Mouse (Mus musculus) heart, embryonic 14.5 days (tissue): ENCODE results near the gene Hmox2. TPM values are rescaled to one million over a fixed set of nuclear protein-coding genes. Genes with fewer than 3 reads are reported as not detected.
"Not testable (repeated sequence)": the region's sequence is repeated elsewhere in the genome, so short reads cannot be mapped to it uniquely, and the experiment has no call there.

Experiments
- ATAC-seq: fragments of 200-750 bp; cut with Nextera tagmentation; 2 replicates; pipeline ENCODE4 v1.8.0; 2017; ENCODE audit warnings: low read depth, moderate TSS enrichment; ENCODE audit not compliant: insufficient number of reproducible peaks, insufficient read depth, low FRiP score
- H3K27ac ChIP-seq, 2 experiments: fragments of 200-500 bp in 1 of 2; fragments of 300-500 bp in 1 of 2; sonication (generic) in 1 of 2; replicated peaks in 1 of 2; 2 replicates each; pipeline ENCODE4 v1.5.1; 2012 to 2014; ENCODE audit warnings: low read depth in 2 of 2, low read length in 2 of 2, control low read depth in 1 of 2, mild to moderate bottlenecking in 1 of 2, mixed read lengths in 1 of 2; ENCODE audit not compliant: control insufficient read depth in 1 of 2, insufficient read depth in 1 of 2
- H3K27me3 ChIP-seq: fragments of 300-500 bp; sonication (generic); 2 replicates; pipeline ENCODE4 v1.6.1; 2014; ENCODE audit warnings: mild to moderate bottlenecking, low read length, control low read depth; ENCODE audit not compliant: control insufficient read depth, insufficient read depth
- H3K36me3 ChIP-seq: fragments of 300-500 bp; sonication (generic); 2 replicates; pipeline ENCODE4 v1.6.1; 2014; ENCODE audit warnings: mild to moderate bottlenecking, control low read depth, low read length, mixed read lengths; ENCODE audit not compliant: control insufficient read depth, insufficient read depth
- H3K4me1 ChIP-seq, 2 experiments: fragments of 200-500 bp in 1 of 2; fragments of 300-500 bp in 1 of 2; sonication (generic) in 1 of 2; 2 replicates each; pipeline ENCODE4 v1.6.1; 2012 to 2014; ENCODE audit warnings: low read length in 2 of 2, control low read depth in 1 of 2, mixed read lengths in 1 of 2; ENCODE audit not compliant: control insufficient read depth in 2 of 2, insufficient read depth in 2 of 2
- H3K4me2 ChIP-seq: fragments of 300-500 bp; sonication (generic); 2 replicates; pipeline ENCODE4 v1.6.1; 2014; ENCODE audit warnings: mild to moderate bottlenecking, low read length
- H3K4me3 ChIP-seq, 2 experiments: fragments of 200-500 bp in 1 of 2; fragments of 300-500 bp in 1 of 2; sonication (generic) in 1 of 2; 2 replicates each; pipeline ENCODE4 v1.5.1; 2012 to 2014; ENCODE audit warnings: low read length in 2 of 2, mild to moderate bottlenecking in 2 of 2, control low read depth in 1 of 2, low read depth in 1 of 2, moderate library complexity in 1 of 2; ENCODE audit not compliant: control insufficient read depth in 1 of 2, insufficient read depth in 1 of 2
- H3K9ac ChIP-seq: fragments of 300-500 bp; sonication (generic); 2 replicates; pipeline ENCODE4 v1.6.1; 2014; ENCODE audit warnings: mild to moderate bottlenecking, low read length
- H3K9me3 ChIP-seq: fragments of 300-500 bp; sonication (generic); 2 replicates; pipeline ENCODE4 v1.6.1; 2016; ENCODE audit warnings: low read length, control low read depth; ENCODE audit not compliant: control insufficient read depth
- WGBS: fragments of 180-500 bp; shearing (Covaris S2); extraction: QIAGEN DNeasy Blood & Tissue Kit; methylation state at CpG from one replicate; pipeline ENCODE4 v1.1.7; 2014; 5-methylcytosine and 5-hydroxymethylcytosine counted together
- polyA plus RNA-seq: library from polyadenylated mRNA; unstranded; fragments of >200 nt; fragmentation: Nextera tagmentation; extraction: Ambion mirVana; gene quantifications from 2 replicates; pipeline ENCODE4 v1.2.1, GENCODE M21; 2014

Gene Hmox2
- 87.1 and 103 TPM in 2 replicates for polyA plus RNA-seq

GRCm38 (mm10) chr16:4725780-4726527 is at the start of gene Hmox2:
Gene Hmox2 (plus strand): TSS chr16:4726361.
- ATAC-seq = peak; percentile 93

GRCm38 (mm10) chr16:4676836-4677235 is 49.3 kb upstream of the Hmox2 start:
- Histone ChIP-seq H3K4me1 (peaks cover 6 to 15% of the 10 kb centered on the region in 2 experiments; a peak in 3 of 4 replicates), H3K9me3 (no peaks in the 10 kb centered on the region), H3K27me3 (no peaks in the 10 kb centered on the region), H3K9ac (no peak overlapping the region), H3K27ac (no peak overlapping the region), H3K4me3 (no peak overlapping the region), H3K36me3 (peaks cover 32% of the 10 kb centered on the region), H3K4me2 (no peak overlapping the region)
- WGBS = 92% methylated on average over 5 of the region's 5 CpGs
- no peak for ATAC-seq

More at GRCm38 (mm10) chr16:4725780-4726527, at the start of gene Hmox2:
- no peaks in the 10 kb centered on the region for H3K36me3 ChIP-seq
- no peaks in the 10 kb centered on the region for H3K27me3 ChIP-seq
- H3K9ac ChIP-seq = peak within 1 kb of the TSS; percentile 95
- H3K4me1 ChIP-seq = peaks cover 0 to 23% of the 10 kb centered on the region in 2 experiments; a peak in 1 of 4 replicates
- 5% methylated on average over 34 of the region's 35 CpGs for WGBS
- peak within 1 kb of the TSS; percentile 92 for H3K27ac ChIP-seq
- H3K9me3 ChIP-seq = no peaks in the 10 kb centered on the region
- peak within 1 kb of the TSS; percentile 96 to 98 for H3K4me3 ChIP-seq
- H3K4me2 ChIP-seq = peak within 1 kb of the TSS; percentile 89

DNA sequence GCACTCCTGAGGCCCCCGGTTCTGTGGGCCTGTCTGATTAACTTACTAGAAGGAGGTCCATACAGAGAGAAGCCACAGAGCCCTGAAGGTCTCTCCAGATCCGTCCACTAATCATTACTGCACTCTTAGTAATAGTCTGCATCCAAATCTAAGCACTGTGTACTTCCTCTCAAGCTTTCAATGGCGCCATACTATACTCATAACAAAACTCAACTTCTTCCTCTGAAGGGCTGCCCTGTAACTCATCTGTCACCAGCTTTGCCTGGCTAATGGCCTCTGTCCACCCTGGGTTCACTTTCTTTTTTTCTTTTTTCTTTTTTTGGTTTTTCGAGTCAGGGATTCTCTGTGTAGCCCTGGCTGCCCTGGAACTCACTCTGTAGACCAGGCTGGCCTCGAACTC is 48.1 kb upstream of the Hmox2 start:
- H3K36me3 ChIP-seq = peaks cover 31% of the 10 kb centered on the region
- peaks cover 6 to 17% of the 10 kb centered on the region in 2 experiments; a peak in 3 of 4 replicates for H3K4me1 ChIP-seq
- H3K4me2 ChIP-seq = peak overlapping the region; percentile 87; the same call in 1 of the 2 replicates
- no peak overlapping the region for H3K9ac ChIP-seq
- H3K4me3 ChIP-seq = no peak overlapping the region
- 54% methylated on average over 5 of the region's 5 CpGs for WGBS
- ATAC-seq = no peak
- no peaks in the 10 kb centered on the region for H3K9me3 ChIP-seq
- H3K27me3 ChIP-seq = no peaks in the 10 kb centered on the region
- H3K27ac ChIP-seq = no peak overlapping the region

DNA sequence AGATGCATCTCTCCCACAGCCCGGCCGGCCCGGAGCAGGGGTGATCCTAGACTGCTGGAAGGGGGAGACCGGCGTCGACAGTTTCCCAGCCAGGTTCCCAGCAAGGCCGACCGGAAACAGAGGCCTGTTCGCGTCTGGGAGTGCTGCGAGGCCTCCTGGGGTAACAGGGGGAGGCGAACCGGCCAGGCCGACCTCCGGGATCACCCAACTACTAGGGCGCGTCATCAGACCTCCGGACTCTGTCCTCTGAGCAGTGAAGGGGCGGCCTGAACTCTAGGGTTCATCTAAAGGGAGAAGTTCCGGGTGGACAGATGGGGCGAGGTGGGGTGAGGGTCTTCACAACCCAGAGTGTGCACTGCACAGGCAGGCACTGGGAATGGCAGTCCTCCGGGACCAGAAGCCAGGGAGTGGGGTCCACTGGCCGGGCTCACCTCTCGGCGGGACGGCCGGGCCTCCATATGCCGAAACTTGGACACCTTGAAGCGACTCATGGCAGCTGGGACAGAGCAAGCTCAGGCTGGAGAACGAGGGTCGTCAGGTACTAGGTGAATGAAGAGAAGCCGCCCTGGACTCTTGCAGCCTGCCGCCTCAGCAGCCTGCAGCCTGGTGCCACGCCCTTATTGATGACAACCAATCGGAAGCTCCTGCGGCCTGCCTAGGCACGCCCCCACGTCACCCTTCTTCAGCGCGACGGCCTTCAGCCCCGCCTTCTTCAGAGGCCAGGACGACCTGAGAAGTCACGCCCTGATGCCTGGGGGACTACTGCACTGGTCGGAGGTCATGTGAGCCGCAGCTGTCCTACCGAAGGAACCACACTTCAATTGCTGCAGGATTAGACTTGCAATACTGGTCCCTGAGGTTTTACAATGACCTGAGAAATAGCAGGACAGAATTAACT is 46.8 kb upstream of the Hmox2 start, which contains the start of gene Coro7:
Gene Coro7, minus strand, starts transcription at position 657 of the 898 bp plus-strand sequence.
- Histone ChIP-seq H3K36me3 (peaks cover 21% of the 10 kb centered on the region), H3K27me3 (no peaks in the 10 kb centered on the region), H3K9ac (peak within 1 kb of the TSS; percentile 76), H3K4me2 (peak within 1 kb of the TSS; percentile 87), H3K4me1 (peaks cover 6 to 20% of the 10 kb centered on the region in 2 experiments; a peak in 3 of 4 replicates), H3K9me3 (no peaks in the 10 kb centered on the region), H3K4me3 (peak within 1 kb of the TSS; percentile 58 to 65), H3K27ac (peak within 1 kb of the TSS in 1 of 2 experiments; percentile 4; a peak in 1 of 4 replicates)
- peak; percentile 88 for ATAC-seq
- 1% methylated on average over 47 of the region's 47 CpGs for WGBS

GRCm38 (mm10) chr16:4680922-4681455 is 45.2 kb upstream of the Hmox2 start:
- peaks cover 10% of the 10 kb centered on the region for H3K36me3 ChIP-seq
- not testable (repeated sequence) for H3K9me3 ChIP-seq, H3K27ac ChIP-seq, ATAC-seq, H3K4me2 ChIP-seq, H3K9ac ChIP-seq, H3K27me3 ChIP-seq, H3K4me3 ChIP-seq
- peaks cover 6 to 32% of the 10 kb centered on the region in 2 experiments; a peak in 3 of 4 replicates for H3K4me1 ChIP-seq
- WGBS = 80% methylated on average over 3 of the region's 3 CpGs

DNA sequence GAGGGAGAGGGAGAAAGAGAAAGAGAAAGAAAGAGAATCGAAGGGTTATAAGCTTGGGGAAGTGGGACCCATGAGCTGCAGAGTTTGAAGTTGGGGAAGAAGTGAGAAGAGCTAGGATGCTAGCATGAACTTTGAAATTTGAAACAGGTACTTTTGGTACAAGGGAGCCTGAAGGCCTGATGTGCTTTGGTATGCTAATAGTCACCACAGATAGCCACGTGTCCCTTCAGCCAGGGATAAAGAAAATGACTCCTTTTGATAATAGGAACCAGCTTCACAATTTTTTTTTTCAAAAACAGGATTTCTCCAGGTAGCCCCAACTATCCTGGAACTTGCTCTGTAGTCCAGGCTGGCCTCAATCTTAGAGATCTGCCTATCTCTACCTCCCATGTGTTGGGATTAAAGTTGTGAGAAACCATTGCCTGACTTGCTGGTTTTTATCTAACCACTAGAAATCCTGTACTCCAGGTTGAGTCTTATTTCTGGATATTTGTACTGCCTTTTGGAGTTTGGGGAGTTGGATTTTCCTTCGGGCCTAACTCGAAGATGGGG is 43.5 kb upstream of the Hmox2 start:
- no peak for ATAC-seq
- H3K4me1 ChIP-seq = peaks cover 6 to 31% of the 10 kb centered on the region in 2 experiments; a peak in 3 of 4 replicates
- H3K4me2 ChIP-seq = peak overlapping the region; percentile 97
- 76% methylated on average over 4 of the region's 4 CpGs for WGBS
- peak overlapping the region in 1 of 2 experiments; percentile 98; a peak in 1 of 4 replicates for H3K4me3 ChIP-seq
- peaks cover 11% of the 10 kb centered on the region for H3K36me3 ChIP-seq
- H3K9me3 ChIP-seq = no peaks in the 10 kb centered on the region
- no peak overlapping the region for H3K27ac ChIP-seq
- H3K9ac ChIP-seq = no peak overlapping the region; the same call in 1 of the 2 replicates
- no peaks in the 10 kb centered on the region for H3K27me3 ChIP-seq

DNA sequence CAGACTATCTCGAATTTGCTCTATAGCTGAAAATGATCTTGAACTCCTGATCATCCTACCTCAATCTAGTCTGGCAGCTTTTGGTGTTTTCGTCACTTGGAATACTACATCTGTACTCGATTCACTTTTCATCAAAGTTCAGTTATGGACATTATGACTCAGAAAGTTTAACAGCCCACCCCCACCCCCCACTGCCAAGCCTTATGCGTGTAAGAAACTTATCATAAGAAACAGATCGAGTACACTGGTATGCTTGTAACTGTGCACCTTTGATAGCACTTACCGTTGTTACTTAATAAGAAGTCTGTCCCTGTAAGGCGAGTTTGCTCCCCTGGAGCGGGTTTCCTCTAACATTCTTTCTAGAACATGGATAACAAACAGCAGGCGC is 43.0 kb upstream of the Hmox2 start:
- WGBS = 24% methylated on average over 9 of the region's 9 CpGs
- H3K9me3 ChIP-seq = no peaks in the 10 kb centered on the region
- H3K4me1 ChIP-seq = peaks cover 3 to 26% of the 10 kb centered on the region in 2 experiments; a peak in 3 of 4 replicates
- ATAC-seq = no peak
- H3K36me3 ChIP-seq = peaks cover 16% of the 10 kb centered on the region
- H3K9ac ChIP-seq = peak overlapping the region; percentile 96
- H3K4me2 ChIP-seq = peak overlapping the region; percentile 97
- H3K4me3 ChIP-seq = peak overlapping the region; percentile 70 to 98
- no peaks in the 10 kb centered on the region for H3K27me3 ChIP-seq
- H3K27ac ChIP-seq = peak overlapping the region; percentile 74 to 86
